Mouse (Mus musculus): Measurements from ENCODE around the gene Pabpn1.

- TF ChIP-seq CTCF (IDR thresholded peaks at IDR 0.05; ENCODE audit: control insufficient read depth, insufficient read depth, insufficient replicate concordance, low read depth, low read length) (no peak), POLR2A (IDR thresholded peaks at IDR 0.05; ENCODE audit: control insufficient read depth, low read depth, low read length) (no peak)
Measured at GRCm38 (mm10) chr14:54941024-54941978, 49.0 kb downstream of the Pabpn1 start.

Measured in testis, adult 2 months (tissue).